Mouse (Mus musculus) ES-CJ7 (cell line): ENCODE results near the gene St3gal6.
A peak's percentile ranks its signal among the peaks of the same experiment; 100 is the strongest.

Experiments
- DNase-seq: peaks from one replicate; pipeline ENCODE4 v3.0.0; 2011; ENCODE audit warnings: low read depth, low spot score

The St3gal6 gene

DNA sequence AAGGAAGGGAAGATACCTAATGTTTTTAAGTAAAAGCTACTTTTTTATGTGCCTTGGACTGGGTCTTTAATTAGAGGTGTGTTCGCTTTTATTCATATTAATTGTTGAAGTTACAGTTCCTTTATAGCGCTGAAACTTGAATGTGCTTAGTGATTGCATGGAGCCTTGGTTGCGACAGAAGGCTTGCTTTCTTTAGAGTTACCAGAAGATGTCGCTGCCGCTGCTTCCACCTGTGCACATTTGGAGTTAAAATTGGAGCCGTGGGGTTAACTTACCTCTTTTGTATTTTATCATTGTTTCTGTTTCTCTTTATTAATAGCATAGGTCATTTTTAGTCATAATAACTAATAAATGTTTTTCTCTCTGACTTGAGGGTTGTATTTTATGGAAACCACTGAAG lies 79.3 kb downstream of the St3gal6 start:
- peak; percentile 18 for DNase-seq

- DNase-seq = no peak
These were observed 91.7 kb downstream of the St3gal6 start for GRCm38 (mm10) chr16:58432384-58432783.

DNA sequence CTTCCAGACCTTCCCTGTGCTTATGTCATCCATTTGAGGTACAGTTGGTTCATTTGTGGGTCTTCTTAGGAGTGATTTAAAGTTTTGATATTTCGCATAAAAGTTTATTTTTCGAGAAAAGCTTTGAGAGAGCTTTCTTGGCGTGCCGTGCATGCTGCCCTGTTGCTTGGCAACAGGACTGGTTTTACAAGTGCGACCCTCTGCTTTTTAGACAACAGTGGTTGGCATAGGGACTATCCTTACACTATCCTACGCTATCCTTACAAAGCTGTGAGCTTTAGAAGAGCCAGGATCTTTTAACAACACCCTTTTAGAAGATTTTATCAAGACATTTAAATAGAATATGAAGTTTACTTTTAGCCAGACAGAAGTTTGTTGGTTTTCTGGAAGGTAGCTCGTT lies 93.8 kb downstream of the St3gal6 start:
- DNase-seq = no peak

DNA sequence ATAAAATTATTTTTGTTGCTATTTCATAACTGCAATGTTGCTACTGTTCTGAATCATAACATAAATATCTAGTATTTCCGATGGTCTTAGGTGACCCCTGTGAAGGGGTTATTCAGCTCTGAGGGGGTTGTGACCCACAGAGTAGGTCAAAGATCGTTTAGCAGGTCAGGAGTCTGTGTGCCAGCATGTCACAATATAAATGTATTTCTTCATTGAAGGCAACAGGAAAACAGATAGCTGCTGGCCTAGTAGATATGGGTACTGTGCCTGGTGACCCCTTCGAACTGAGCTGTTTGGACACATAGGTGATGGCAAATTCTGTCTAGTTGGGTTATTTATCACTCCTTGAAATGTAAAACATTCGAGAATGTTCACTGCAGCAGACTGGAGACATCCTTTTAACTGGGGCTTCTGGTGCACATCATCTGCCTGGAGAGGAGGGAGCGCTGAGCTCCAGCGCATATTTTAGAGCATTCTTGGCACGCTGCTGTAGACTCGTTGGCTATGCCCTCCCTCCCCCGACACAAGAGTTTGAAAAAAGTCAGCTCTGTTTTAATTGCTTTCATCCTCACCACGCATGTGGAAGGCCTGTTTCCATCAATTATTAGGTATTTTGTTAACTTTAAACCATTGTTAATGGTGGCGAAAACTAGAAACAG lies 102.2 kb downstream of the St3gal6 start:
- no peak for DNase-seq
